Mouse (Mus musculus) stomach, embryonic 16.5 days (tissue): ENCODE measurements around the gene Gjb3. TPM values are rescaled to one million over a fixed set of nuclear protein-coding genes. Genes with fewer than 3 reads are reported as not detected.

Experiments
- ATAC-seq: fragments of 200-750 bp; cut with Nextera tagmentation; 2 replicates; pipeline ENCODE4 v1.8.0; 2017; ENCODE audit warnings: moderate number of reproducible peaks, moderate TSS enrichment; ENCODE audit not compliant: insufficient read depth, low FRiP score
- H3K27ac ChIP-seq: fragments of 300-500 bp; sonication (generic); 2 replicates; pipeline ENCODE4 v1.5.1; 2014; ENCODE audit warnings: low read length
- H3K27me3 ChIP-seq: fragments of 300-500 bp; sonication (generic); 2 replicates; pipeline ENCODE4 v1.6.1; 2014; ENCODE audit warnings: low read length, control low read depth, mixed read lengths; ENCODE audit not compliant: control insufficient read depth, insufficient read depth
- H3K36me3 ChIP-seq: fragments of 300-500 bp; sonication (generic); 2 replicates; pipeline ENCODE4 v1.6.1; 2014; ENCODE audit warnings: low read length; ENCODE audit not compliant: control insufficient read depth, insufficient read depth
- H3K4me1 ChIP-seq: fragments of 300-500 bp; sonication (generic); 2 replicates; pipeline ENCODE4 v1.6.1; 2014; ENCODE audit warnings: low read length, control low read depth, mixed read lengths; ENCODE audit not compliant: control insufficient read depth, insufficient read depth
- H3K4me2 ChIP-seq: fragments of 300-500 bp; sonication (generic); 2 replicates; pipeline ENCODE4 v1.6.1; 2014; ENCODE audit warnings: low read depth, low read length, mixed read lengths
- H3K4me3 ChIP-seq: fragments of 300-500 bp; sonication (generic); replicated peaks from 2 replicates; pipeline ENCODE4 v1.5.1; 2014; ENCODE audit warnings: mild to moderate bottlenecking, low read length
- H3K9ac ChIP-seq: fragments of 300-500 bp; sonication (generic); 2 replicates; pipeline ENCODE4 v1.6.1; 2014; ENCODE audit warnings: low read length
- H3K9me3 ChIP-seq: fragments of 300-500 bp; sonication (generic); replicated peaks from 2 replicates; pipeline ENCODE4 v1.6.1; 2016; ENCODE audit warnings: low read length, control low read depth; ENCODE audit not compliant: control insufficient read depth
- WGBS: fragments of 180-500 bp; shearing (Covaris S2); extraction: QIAGEN DNeasy Blood & Tissue Kit; methylation state at CpG from one replicate; pipeline ENCODE4 v1.1.7; 2014; 5-methylcytosine and 5-hydroxymethylcytosine counted together
- polyA plus RNA-seq: library from polyadenylated mRNA; unstranded; fragments of >200 nt; fragmentation: Nextera tagmentation; extraction: Ambion mirVana; gene quantifications from 2 replicates; pipeline ENCODE4 v1.2.1, GENCODE M21; 2015

Gene Gjb3
- polyA plus RNA-seq, 1 experiment from 2014 or later: 7.0 TPM

- Histone ChIP-seq H3K27ac (no peak overlapping the region), H3K4me2 (no peak overlapping the region), H3K9ac (no peak overlapping the region), H3K4me1 (peaks cover 6% of the 10 kb centered on the region), H3K9me3 (no peaks in the 10 kb centered on the region), H3K27me3 (no peaks in the 10 kb centered on the region), H3K36me3 (no peaks in the 10 kb centered on the region), H3K4me3 (no peak overlapping the region)
- WGBS: 45% methylated on average over 4 of the region's 4 CpGs
- ATAC-seq: no peak
Observed at GRCm38 (mm10) chr4:127349560-127350300, 19.1 kb upstream of the Gjb3 start.

DNA sequence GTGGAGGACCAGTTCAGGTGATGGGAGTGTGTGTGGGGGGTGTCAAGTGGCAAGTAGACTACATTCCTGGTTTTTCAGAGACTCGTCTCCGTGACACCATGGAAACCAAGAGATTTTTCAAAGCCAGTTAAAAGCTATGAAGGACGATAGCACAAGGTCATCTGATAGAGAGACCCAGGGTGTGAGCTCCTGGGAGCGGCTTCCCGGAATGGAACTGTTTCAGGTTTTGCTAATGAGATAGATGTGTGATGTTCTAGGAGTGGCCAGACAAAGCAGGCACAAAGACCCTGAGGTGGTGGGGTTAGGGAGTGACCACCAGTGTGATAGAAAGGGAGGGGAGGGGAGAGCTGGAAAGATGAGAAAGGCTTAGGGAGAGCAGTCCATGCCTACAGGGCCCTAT lies 14.4 kb upstream of the Gjb3 start:
- Histone ChIP-seq H3K9me3 (no peaks in the 10 kb centered on the region), H3K36me3 (no peaks in the 10 kb centered on the region), H3K27ac (no peak overlapping the region), H3K4me1 (no peaks in the 10 kb centered on the region), H3K9ac (no peak overlapping the region), H3K27me3 (no peaks in the 10 kb centered on the region), H3K4me2 (no peak overlapping the region), H3K4me3 (no peak overlapping the region)
- 59% methylated on average over 5 of the region's 5 CpGs for WGBS
- ATAC-seq: no peak

- Histone ChIP-seq H3K27ac (peak overlapping the region; percentile 6; the same call in 1 of the 2 replicates), H3K36me3 (no peaks in the 10 kb centered on the region), H3K9ac (no peak overlapping the region), H3K27me3 (no peaks in the 10 kb centered on the region), H3K4me1 (no peaks in the 10 kb centered on the region), H3K4me2 (no peak overlapping the region), H3K4me3 (no peak overlapping the region), H3K9me3 (no peaks in the 10 kb centered on the region)
- 38% methylated on average over 6 of the region's 6 CpGs for WGBS
- ATAC-seq: no peak; the same call in 1 of the 2 replicates
Observed at GRCm38 (mm10) chr4:127341372-127341771, 10.7 kb upstream of the Gjb3 start.

GRCm38 (mm10) chr4:127337668-127338067 lies 7.0 kb upstream of the Gjb3 start:
- H3K4me1 ChIP-seq: no peaks in the 10 kb centered on the region
- 78% methylated on average over 5 of the region's 5 CpGs for WGBS
- H3K9ac ChIP-seq: no peak overlapping the region
- H3K9me3 ChIP-seq: no peaks in the 10 kb centered on the region
- H3K4me2 ChIP-seq: no peak overlapping the region
- no peaks in the 10 kb centered on the region for H3K36me3 ChIP-seq
- no peak for ATAC-seq
- no peak overlapping the region for H3K27ac ChIP-seq
- H3K4me3 ChIP-seq: no peak overlapping the region
- no peaks in the 10 kb centered on the region for H3K27me3 ChIP-seq

DNA sequence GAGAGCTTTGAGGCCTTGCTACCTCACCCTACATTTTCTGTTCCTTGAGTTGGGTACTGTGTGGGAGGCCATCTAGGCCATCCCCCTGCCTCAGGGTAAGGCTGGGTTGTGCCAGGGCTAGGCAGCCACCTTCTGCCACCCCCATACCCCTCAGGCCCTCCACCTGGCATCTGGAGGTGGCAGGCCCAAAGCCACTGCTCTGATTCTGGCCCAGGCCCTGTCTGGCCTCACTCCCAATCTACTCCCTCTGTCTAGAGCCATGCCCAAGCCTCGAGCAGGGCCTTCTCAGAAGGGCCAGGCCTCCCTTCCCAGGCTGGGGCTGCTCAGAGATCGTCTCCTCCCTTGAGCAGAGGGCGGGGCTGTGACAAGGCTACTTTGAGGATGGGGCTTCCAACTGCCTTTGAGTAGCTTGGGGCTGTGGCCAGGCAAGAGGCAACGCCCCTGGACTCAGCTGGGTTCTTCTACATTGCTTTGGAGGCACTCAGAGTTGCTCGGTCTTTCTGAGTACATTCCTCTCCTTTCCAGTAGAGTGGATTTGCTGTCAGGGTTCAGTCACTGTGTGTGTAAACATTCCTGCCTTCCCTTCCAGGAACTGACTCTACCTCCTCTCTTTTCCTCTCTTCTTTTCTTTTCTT lies 4.3 kb upstream of the Gjb3 start:
- ATAC-seq: peak; percentile 19; the same call in 1 of the 2 replicates
- no peak overlapping the region for H3K4me3 ChIP-seq
- H3K9ac ChIP-seq: no peak overlapping the region
- no peak overlapping the region for H3K4me2 ChIP-seq
- peaks cover 11% of the 10 kb centered on the region; the same call in 1 of the 2 replicates for H3K4me1 ChIP-seq
- WGBS: 26% methylated on average over 5 of the region's 5 CpGs
- no peaks in the 10 kb centered on the region for H3K36me3 ChIP-seq
- H3K9me3 ChIP-seq: no peaks in the 10 kb centered on the region
- H3K27me3 ChIP-seq: peaks cover 23% of the 10 kb centered on the region
- no peak overlapping the region for H3K27ac ChIP-seq

GRCm38 (mm10) chr4:127331171-127331570 lies 527 bp upstream of the Gjb3 start:
- Histone ChIP-seq H3K4me1 (peaks cover 13% of the 10 kb centered on the region; the same call in 1 of the 2 replicates), H3K9ac (no peak overlapping the region), H3K27ac (no peak overlapping the region), H3K9me3 (no peaks in the 10 kb centered on the region), H3K36me3 (no peaks in the 10 kb centered on the region), H3K27me3 (peaks cover 36% of the 10 kb centered on the region), H3K4me3 (no peak overlapping the region), H3K4me2 (no peak overlapping the region)
- no peak for ATAC-seq
- 26% methylated on average over 13 of the region's 13 CpGs for WGBS

DNA sequence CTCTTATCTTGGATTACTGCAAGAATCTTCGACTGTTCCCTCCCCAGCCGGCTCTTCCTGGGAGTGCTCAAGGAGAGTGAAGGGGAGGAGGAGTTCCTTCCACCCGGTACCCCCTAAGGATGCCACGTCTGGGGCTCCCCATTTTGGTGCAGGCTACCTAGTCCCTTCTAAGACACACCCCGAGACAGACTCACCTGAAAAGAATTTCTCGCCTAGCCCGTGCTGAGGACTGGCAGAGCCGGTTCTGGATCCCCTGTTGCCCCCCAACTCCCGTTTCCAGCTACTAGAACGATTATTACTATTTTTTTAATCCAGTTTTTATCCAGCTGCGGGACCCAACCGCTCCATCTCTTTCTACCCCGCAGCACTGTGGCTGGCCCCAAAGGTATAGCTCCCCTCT lies 893 bp downstream of the Gjb3 start:
- H3K27ac ChIP-seq: peak overlapping the region; percentile 29; the same call in 1 of the 2 replicates
- peak overlapping the region; percentile 55 for H3K9ac ChIP-seq
- H3K27me3 ChIP-seq: peaks cover 36% of the 10 kb centered on the region
- WGBS: 1% methylated on average over 13 of the region's 13 CpGs
- H3K36me3 ChIP-seq: no peaks in the 10 kb centered on the region
- no peaks in the 10 kb centered on the region for H3K9me3 ChIP-seq
- peaks cover 13% of the 10 kb centered on the region; the same call in 1 of the 2 replicates for H3K4me1 ChIP-seq
- no peak for ATAC-seq
- peak overlapping the region; percentile 38 for H3K4me3 ChIP-seq
- H3K4me2 ChIP-seq: peak overlapping the region; percentile 41

DNA sequence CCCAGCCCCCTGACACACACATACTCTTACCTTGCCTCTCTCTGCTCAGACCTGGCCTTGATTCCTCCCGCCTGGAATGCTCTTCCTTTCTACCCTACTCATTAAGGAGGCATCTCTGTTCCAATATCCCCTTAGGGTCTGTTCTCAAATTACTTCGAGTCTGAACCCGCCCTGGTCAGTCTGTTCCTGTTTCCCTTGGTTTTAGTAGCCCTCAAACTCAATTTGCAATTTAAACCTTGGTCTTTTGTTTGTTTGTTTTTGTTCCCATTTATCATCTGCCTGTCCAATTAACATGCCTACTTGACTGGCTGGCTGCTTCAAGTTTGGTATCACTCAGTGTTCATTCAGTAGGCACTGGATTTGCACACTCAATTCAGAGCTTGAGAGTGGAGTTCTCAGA lies 1.6 kb downstream of the Gjb3 start:
- Histone ChIP-seq H3K4me2 (peak overlapping the region; percentile 41; the same call in 1 of the 2 replicates), H3K36me3 (no peaks in the 10 kb centered on the region), H3K27ac (no peak overlapping the region), H3K27me3 (peaks cover 36% of the 10 kb centered on the region), H3K9me3 (no peaks in the 10 kb centered on the region), H3K4me3 (no peak overlapping the region), H3K4me1 (peaks cover 13% of the 10 kb centered on the region; the same call in 1 of the 2 replicates), H3K9ac (no peak overlapping the region)
- ATAC-seq: no peak
- WGBS: 9% methylated on average over 3 of the region's 3 CpGs

DNA sequence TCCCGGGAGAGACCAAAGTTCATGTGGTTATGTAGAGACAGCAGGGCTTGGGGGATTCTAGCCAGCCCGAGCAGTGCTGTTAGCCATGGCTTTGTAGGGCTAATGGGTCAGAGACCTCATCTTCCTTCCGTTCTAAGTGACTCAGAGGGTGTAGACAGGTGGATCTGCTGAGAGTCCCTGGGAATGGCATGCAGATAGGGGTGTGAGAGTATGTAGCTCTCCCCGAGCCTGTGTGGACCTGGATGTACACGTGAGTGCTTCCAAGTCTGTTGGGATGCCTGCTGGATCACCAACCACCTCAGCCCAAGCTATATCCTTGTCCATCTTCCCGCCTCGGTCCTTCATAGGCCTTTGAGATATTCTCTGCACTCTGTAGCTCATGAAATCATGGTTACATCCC lies 2.3 kb downstream of the Gjb3 start:
- no peak overlapping the region for H3K27ac ChIP-seq
- no peaks in the 10 kb centered on the region for H3K9me3 ChIP-seq
- H3K4me3 ChIP-seq: no peak overlapping the region
- H3K4me1 ChIP-seq: peaks cover 13% of the 10 kb centered on the region; the same call in 1 of the 2 replicates
- peaks cover 36% of the 10 kb centered on the region for H3K27me3 ChIP-seq
- ATAC-seq: no peak
- no peak overlapping the region for H3K9ac ChIP-seq
- no peak overlapping the region for H3K4me2 ChIP-seq
- no peaks in the 10 kb centered on the region for H3K36me3 ChIP-seq
- WGBS: 57% methylated on average over 7 of the region's 7 CpGs
